Mouse (Mus musculus) cortical plate, adult 2 months (tissue): ENCODE data around the gene Dnmt3l. TPM values are rescaled to one million over a fixed set of nuclear protein-coding genes. Genes with fewer than 3 reads are reported as not detected.

ENCODE experiments used
- H3K27ac ChIP-seq: fragments of 200-500 bp; 2 replicates; pipeline ENCODE4 v1.5.1; 2012; ENCODE audit warnings: low read length, control low read depth, inconsistent platforms; ENCODE audit not compliant: insufficient read depth
- H3K4me1 ChIP-seq: fragments of 200-500 bp; 2 replicates; pipeline ENCODE4 v1.6.1; 2011; ENCODE audit warnings: low read length; ENCODE audit not compliant: control insufficient read depth, insufficient read depth
- H3K4me3 ChIP-seq: fragments of 200-500 bp; 2 replicates; pipeline ENCODE4 v1.5.1; 2011; ENCODE audit warnings: mild to moderate bottlenecking, low read length, control low read depth; ENCODE audit not compliant: insufficient read depth
- CTCF ChIP-seq: fragments of 200-500 bp; IDR thresholded peaks from 2 replicates; pipeline ENCODE4 v1.5.1; 2011; ENCODE audit warnings: mild to moderate bottlenecking, control low read depth, low read length; ENCODE audit not compliant: insufficient read depth; ENCODE audit errors: extremely low read depth
- POLR2A ChIP-seq: fragments of 200-500 bp; IDR thresholded peaks from 2 replicates; pipeline ENCODE4 v1.6.1; 2011; ENCODE audit warnings: mild to moderate bottlenecking, low read length, control low read depth; ENCODE audit not compliant: insufficient read depth; ENCODE audit errors: extremely low read depth
- polyA plus RNA-seq: library from polyadenylated mRNA; depleted of rRNA; stranded (reverse); fragments of >200 nt; gene quantifications from 2 replicates; pipeline ENCODE4 v1.2.3, GENCODE M21; 2012

The Dnmt3l gene
- polyA plus RNA-seq, 1 experiment: 0.13 TPM

GRCm38 (mm10) chr10:78049519-78050035 is 7.8 kb downstream of the Dnmt3l start:
- no peak overlapping the region for H3K4me3 ChIP-seq
- H3K4me1 ChIP-seq: no peaks in the 10 kb centered on the region
- TF ChIP-seq CTCF (no peak), POLR2A (no peak)
- H3K27ac ChIP-seq: no peak overlapping the region

GRCm38 (mm10) chr10:78054633-78055565 is 13.2 kb downstream of the Dnmt3l start:
- Histone ChIP-seq H3K4me3 (no peak overlapping the region), H3K4me1 (no peaks in the 10 kb centered on the region), H3K27ac (no peak overlapping the region)
- TF ChIP-seq POLR2A: no peak
- no peak for TF ChIP-seq CTCF

DNA sequence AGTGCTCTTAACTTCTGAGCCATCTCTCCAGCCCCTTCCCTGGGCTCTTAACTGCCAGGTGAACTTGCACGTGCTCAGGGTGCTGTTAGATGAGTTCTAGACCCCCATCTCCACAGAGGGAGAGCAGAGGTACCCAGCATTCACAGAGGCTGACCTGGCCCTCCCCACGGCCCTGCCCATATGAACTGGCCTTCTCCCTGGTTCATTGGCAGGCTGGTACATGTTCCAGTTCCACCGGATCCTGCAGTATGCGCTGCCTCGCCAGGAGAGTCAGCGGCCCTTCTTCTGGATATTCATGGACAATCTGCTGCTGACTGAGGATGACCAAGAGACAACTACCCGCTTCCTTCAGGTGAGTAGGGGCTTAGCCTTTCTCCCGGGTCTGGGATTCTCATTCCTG is 15.3 kb downstream of the Dnmt3l start:
- Histone ChIP-seq H3K4me1 (no peaks in the 10 kb centered on the region), H3K27ac (no peak overlapping the region), H3K4me3 (no peak overlapping the region)
- TF ChIP-seq CTCF (no peak), POLR2A (no peak)

- Histone ChIP-seq H3K4me3 (no peak overlapping the region), H3K4me1 (no peaks in the 10 kb centered on the region), H3K27ac (no peak overlapping the region)
- no peak for TF ChIP-seq POLR2A
- no peak for TF ChIP-seq CTCF
Observed at GRCm38 (mm10) chr10:78063122-78063521, 21.4 kb downstream of the Dnmt3l start.

DNA sequence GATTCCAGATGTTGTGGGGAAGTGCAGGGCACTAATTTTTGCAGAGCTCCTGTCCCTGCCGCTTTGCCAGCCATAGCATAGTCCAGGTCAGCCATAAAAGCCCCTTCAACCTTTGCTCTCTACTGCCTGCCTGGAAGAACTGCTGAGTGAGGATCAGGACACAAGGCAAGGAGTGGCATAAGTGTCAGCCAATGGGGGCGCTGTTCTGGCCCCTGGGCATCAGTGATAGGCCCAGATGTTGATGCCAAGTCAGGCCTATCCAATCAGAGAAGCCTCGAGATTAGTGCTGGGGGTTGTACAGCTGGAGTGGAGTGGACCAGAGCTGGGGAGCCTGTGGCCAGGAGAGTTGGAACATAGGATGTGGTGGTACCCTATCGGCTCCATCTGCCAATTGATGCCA is 25.5 kb downstream of the Dnmt3l start:
- TF ChIP-seq CTCF (no peak), POLR2A (no peak)
- Histone ChIP-seq H3K4me1 (no peaks in the 10 kb centered on the region), H3K4me3 (no peak overlapping the region), H3K27ac (no peak overlapping the region)

- TF ChIP-seq CTCF (no peak), POLR2A (no peak)
- Histone ChIP-seq H3K27ac (no peak overlapping the region), H3K4me1 (no peaks in the 10 kb centered on the region), H3K4me3 (peak overlapping the region; percentile 36; the same call in 1 of the 2 replicates)
Observed at GRCm38 (mm10) chr10:78068541-78068940, 26.8 kb downstream of the Dnmt3l start.

DNA sequence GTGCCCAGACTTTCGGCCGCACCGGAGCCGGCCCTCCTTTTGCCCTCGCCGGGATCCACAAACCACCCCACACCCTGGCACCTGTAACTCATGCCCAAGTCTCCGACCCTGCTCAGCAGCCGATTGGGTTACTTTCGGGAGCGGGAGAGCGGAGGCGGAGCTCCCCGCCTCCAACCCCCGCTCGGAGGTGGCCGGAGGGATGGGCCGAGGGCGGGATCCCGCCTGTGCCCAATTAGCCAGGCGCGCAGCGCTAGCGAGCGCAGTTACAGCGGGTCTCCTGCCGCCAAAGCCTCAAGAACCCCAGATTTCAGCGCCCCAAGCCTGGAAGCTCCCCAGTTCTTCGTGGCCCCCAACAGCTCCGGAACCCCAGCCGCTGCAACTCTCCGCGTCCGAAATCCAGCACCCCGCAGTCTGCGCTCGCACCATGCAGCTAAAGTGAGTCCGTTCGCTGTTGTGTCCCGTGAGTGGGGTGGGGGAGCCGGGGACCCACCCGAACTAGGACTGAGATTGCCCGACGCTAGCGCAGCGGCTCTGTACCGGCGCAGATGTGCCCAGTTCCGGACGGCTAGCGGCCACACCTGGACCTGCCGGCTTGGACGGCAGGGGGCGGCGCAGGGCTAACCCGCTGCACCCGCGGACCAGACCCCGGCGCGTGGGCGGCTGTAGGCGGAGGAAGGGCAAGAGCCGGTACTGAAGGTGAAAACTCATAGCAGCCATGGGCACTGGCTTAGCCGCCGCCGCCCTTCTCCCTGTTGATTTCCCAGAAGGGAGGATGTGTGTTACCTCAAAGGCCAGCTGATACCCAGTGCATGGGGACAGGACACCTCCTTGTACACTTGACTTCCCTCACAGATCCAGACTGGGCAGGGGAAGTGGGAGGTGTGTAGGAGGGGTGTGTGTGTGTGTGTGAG is 27.6 kb downstream of the Dnmt3l start, which contains the start of gene Icosl:
TSS of gene Icosl (plus strand) at position 202 of the 911 bp plus-strand sequence.
- 0 out of 2 replicates have a peak, but pooled peaks have one; percentile 28 for TF ChIP-seq POLR2A
- TF ChIP-seq CTCF: no peak
- Histone ChIP-seq H3K27ac (no peak within 1 kb of the TSS), H3K4me3 (peak within 1 kb of the TSS; percentile 36), H3K4me1 (no peaks in the 10 kb centered on the region)

DNA sequence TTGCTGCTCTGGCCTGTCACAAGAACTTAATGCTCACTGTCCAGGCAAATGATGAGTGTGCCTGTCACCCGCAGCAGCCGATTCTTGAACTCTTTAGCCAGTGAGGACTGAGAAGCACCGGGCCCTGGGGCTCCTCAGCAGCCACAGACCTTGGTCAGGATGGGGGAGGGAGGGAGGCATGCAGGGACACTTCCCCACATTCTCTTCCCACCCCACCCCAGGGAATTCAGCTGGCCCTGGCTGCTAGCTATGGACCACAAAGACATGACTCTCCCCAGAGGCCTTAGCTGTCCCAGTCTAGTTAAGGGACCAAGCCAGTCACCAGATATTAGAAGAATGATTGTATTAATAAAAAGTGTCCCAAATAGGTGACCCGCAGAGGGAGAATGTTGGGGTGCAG is 32.4 kb downstream of the Dnmt3l start:
- TF ChIP-seq CTCF (no peak), POLR2A (no peak)
- Histone ChIP-seq H3K27ac (no peak overlapping the region), H3K4me3 (no peak overlapping the region)

DNA sequence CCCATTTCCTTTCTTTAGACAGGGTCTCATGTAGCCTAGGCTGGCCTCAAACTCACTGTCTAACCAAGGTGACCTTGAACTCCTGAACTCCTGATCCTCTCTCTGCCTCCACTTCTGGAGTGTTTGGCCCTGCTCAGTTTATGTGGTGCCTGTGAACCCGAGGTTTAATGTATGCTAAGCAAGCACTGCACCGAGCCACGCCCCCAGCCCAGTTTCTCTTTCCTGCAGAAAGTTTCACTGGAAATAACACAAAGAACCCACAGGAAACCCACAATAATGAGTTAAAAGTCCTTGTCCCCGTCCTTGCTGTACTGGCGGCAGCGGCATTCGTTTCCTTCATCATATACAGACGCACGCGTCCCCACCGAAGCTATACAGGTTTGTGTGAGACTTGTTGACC is 33.2 kb downstream of the Dnmt3l start:
- TF ChIP-seq CTCF (no peak), POLR2A (no peak)
- Histone ChIP-seq H3K4me3 (no peak overlapping the region), H3K27ac (no peak overlapping the region), H3K4me1 (no peaks in the 10 kb centered on the region)

More for the DNA sequence above, 32.4 kb downstream of the Dnmt3l start:
- no peaks in the 10 kb centered on the region for H3K4me1 ChIP-seq

GRCm38 (mm10) chr10:78077862-78078261 is 36.1 kb downstream of the Dnmt3l start:
- Histone ChIP-seq H3K4me3 (no peak overlapping the region), H3K27ac (no peak overlapping the region), H3K4me1 (no peaks in the 10 kb centered on the region)
- TF ChIP-seq CTCF (no peak), POLR2A (no peak)
